Mouse (Mus musculus) yolk sac, embryonic 10.5 days (tissue): ENCODE measurements at regions not wholly inside any gene's neighbourhood (a gene's known extent, or its start where the extent isn't known, plus 50 kb on each side); places are given as distances from the start of the nearest gene placed in this dataset.
"Not testable (repeated sequence)": the region's sequence is repeated elsewhere in the genome, so short reads cannot be mapped to it uniquely, and the experiment has no call there.

Source experiments
- DNase-seq: peaks from one replicate; pipeline ENCODE4 v3.0.0-alpha.2; 2017; ENCODE audit warnings: low spot score

GRCm38 (mm10) chr14:53020152-53020551, 524.6 kb upstream of the Olfr1507 start:
- DNase-seq: not testable (repeated sequence)

GRCm38 (mm10) chr14:53007741-53008140, 512.2 kb upstream of the Olfr1507 start:
- not testable (repeated sequence) for DNase-seq

GRCm38 (mm10) chr14:53007323-53007722, 511.8 kb upstream of the Olfr1507 start:
- not testable (repeated sequence) for DNase-seq

- not testable (repeated sequence) for DNase-seq
Measured at GRCm38 (mm10) chr14:53001289-53001688, 505.7 kb upstream of the Olfr1507 start.

- not testable (repeated sequence) for DNase-seq
Measured at GRCm38 (mm10) chr14:52992106-52992760, 496.7 kb upstream of the Olfr1507 start.

- not testable (repeated sequence) for DNase-seq
Measured at GRCm38 (mm10) chr14:52991328-52991665, 495.7 kb upstream of the Olfr1507 start.

- DNase-seq: not testable (repeated sequence)
Measured at GRCm38 (mm10) chr14:52990569-52991327, 495.2 kb upstream of the Olfr1507 start.

GRCm38 (mm10) chr14:52989940-52990339, 494.4 kb upstream of the Olfr1507 start:
- not testable (repeated sequence) for DNase-seq

GRCm38 (mm10) chr14:52988563-52988962, 493.0 kb upstream of the Olfr1507 start:
- not testable (repeated sequence) for DNase-seq

GRCm38 (mm10) chr14:52972207-52973003, 476.9 kb upstream of the Olfr1507 start:
- not testable (repeated sequence) for DNase-seq

GRCm38 (mm10) chr14:52962110-52962509, 466.6 kb upstream of the Olfr1507 start:
- DNase-seq: not testable (repeated sequence)

GRCm38 (mm10) chr14:52956515-52956914, 461.0 kb upstream of the Olfr1507 start:
- not testable (repeated sequence) for DNase-seq

GRCm38 (mm10) chr14:52944925-52945324, 449.4 kb upstream of the Olfr1507 start:
- not testable (repeated sequence) for DNase-seq

GRCm38 (mm10) chr14:52942438-52942837, 446.9 kb upstream of the Olfr1507 start:
- not testable (repeated sequence) for DNase-seq

- not testable (repeated sequence) for DNase-seq
Measured at GRCm38 (mm10) chr14:52941747-52942146, 446.2 kb upstream of the Olfr1507 start.

- DNase-seq: not testable (repeated sequence)
Measured at GRCm38 (mm10) chr14:52920138-52920537, 424.6 kb upstream of the Olfr1507 start.

- not testable (repeated sequence) for DNase-seq
Measured at GRCm38 (mm10) chr14:52913814-52914213, 418.3 kb upstream of the Olfr1507 start.

GRCm38 (mm10) chr14:52899629-52900028, 404.1 kb upstream of the Olfr1507 start:
- not testable (repeated sequence) for DNase-seq

- not testable (repeated sequence) for DNase-seq
Measured at GRCm38 (mm10) chr14:52898310-52898709, 402.8 kb upstream of the Olfr1507 start.

- DNase-seq: not testable (repeated sequence)
Measured at GRCm38 (mm10) chr14:52879978-52880377, 384.4 kb upstream of the Olfr1507 start.

GRCm38 (mm10) chr14:52863841-52864240, 368.3 kb upstream of the Olfr1507 start:
- not testable (repeated sequence) for DNase-seq

GRCm38 (mm10) chr14:52863107-52863506, 367.6 kb upstream of the Olfr1507 start:
- DNase-seq: not testable (repeated sequence)
